Mouse (Mus musculus) thymus, adult 2 months (tissue): ENCODE data around the gene Npm3. TPM values are rescaled to one million over a fixed set of nuclear protein-coding genes. Genes with fewer than 3 reads are reported as not detected.

ENCODE experiments used
- DNase-seq: peaks from one replicate; pipeline ENCODE4 v3.0.0; 2021
- H3K27ac ChIP-seq: fragments of 200-500 bp; 2 replicates; pipeline ENCODE4 v1.5.1; 2012; ENCODE audit warnings: low read length, control low read depth; ENCODE audit not compliant: control insufficient read depth, insufficient read depth
- H3K27me3 ChIP-seq: fragments of 200-500 bp; 2 replicates; pipeline ENCODE4 v1.6.1; 2012; ENCODE audit warnings: mild to moderate bottlenecking, low read length, moderate library complexity, mixed read lengths; ENCODE audit not compliant: control insufficient read depth, insufficient read depth
- H3K36me3 ChIP-seq: fragments of 200-500 bp; 2 replicates; pipeline ENCODE4 v1.6.1; 2012; ENCODE audit warnings: mild to moderate bottlenecking, low read length, moderate library complexity; ENCODE audit not compliant: control insufficient read depth, insufficient read depth
- H3K4me1 ChIP-seq: fragments of 200-500 bp; replicated peaks from 2 replicates; pipeline ENCODE4 v1.6.1; 2012; ENCODE audit warnings: low read length; ENCODE audit not compliant: control insufficient read depth, insufficient read depth
- H3K4me3 ChIP-seq: fragments of 200-500 bp; 2 replicates; pipeline ENCODE4 v1.5.1; 2012; ENCODE audit warnings: mild to moderate bottlenecking, low read length, control low read depth, moderate library complexity; ENCODE audit not compliant: control insufficient read depth, insufficient read depth
- CTCF ChIP-seq: fragments of 200-500 bp; IDR thresholded peaks from 2 replicates; pipeline ENCODE4 v1.5.1; 2012; ENCODE audit warnings: mild to moderate bottlenecking, control low read depth, low read length, moderate library complexity, borderline replicate concordance; ENCODE audit not compliant: control insufficient read depth, poor library complexity, insufficient read depth; ENCODE audit errors: extremely low read depth
- POLR2A ChIP-seq: fragments of 200-500 bp; IDR thresholded peaks from 2 replicates; pipeline ENCODE4 v1.6.1; 2012; ENCODE audit warnings: mild to moderate bottlenecking, low read length, control low read depth, moderate library complexity; ENCODE audit not compliant: control insufficient read depth, poor library complexity, insufficient read depth; ENCODE audit errors: extremely low read depth
- WGBS: fragments of 180-500 bp; shearing (Covaris S2); methylation state at CpG from one replicate; pipeline ENCODE4 v1.1.7; 2018; 5-methylcytosine and 5-hydroxymethylcytosine counted together
- polyA plus RNA-seq: library from polyadenylated mRNA; depleted of rRNA; stranded (reverse); fragments of >200 nt; gene quantifications from 2 replicates; pipeline ENCODE4 v1.2.3, GENCODE M21; 2012

The Npm3 gene
- polyA plus RNA-seq, 1 experiment = 146 TPM

GRCm38 (mm10) chr19:45783181-45783932 lies 34.0 kb upstream of the Npm3 start, which contains the start of gene Mgea5:
Mgea5 (minus strand) TSS chr19:45783837.
- Histone ChIP-seq H3K27me3 (no peaks in the 10 kb centered on the region), H3K36me3 (peaks cover 14% of the 10 kb centered on the region), H3K27ac (peak within 1 kb of the TSS; percentile 72), H3K4me1 (peaks cover 16% of the 10 kb centered on the region), H3K4me3 (peak within 1 kb of the TSS; percentile 92)
- peak; percentile 98 for DNase-seq
- peak; percentile 97 for TF ChIP-seq POLR2A
- peak; percentile 43 for TF ChIP-seq CTCF
- under 1% methylated on average over 70 of the region's 71 CpGs for WGBS

DNA sequence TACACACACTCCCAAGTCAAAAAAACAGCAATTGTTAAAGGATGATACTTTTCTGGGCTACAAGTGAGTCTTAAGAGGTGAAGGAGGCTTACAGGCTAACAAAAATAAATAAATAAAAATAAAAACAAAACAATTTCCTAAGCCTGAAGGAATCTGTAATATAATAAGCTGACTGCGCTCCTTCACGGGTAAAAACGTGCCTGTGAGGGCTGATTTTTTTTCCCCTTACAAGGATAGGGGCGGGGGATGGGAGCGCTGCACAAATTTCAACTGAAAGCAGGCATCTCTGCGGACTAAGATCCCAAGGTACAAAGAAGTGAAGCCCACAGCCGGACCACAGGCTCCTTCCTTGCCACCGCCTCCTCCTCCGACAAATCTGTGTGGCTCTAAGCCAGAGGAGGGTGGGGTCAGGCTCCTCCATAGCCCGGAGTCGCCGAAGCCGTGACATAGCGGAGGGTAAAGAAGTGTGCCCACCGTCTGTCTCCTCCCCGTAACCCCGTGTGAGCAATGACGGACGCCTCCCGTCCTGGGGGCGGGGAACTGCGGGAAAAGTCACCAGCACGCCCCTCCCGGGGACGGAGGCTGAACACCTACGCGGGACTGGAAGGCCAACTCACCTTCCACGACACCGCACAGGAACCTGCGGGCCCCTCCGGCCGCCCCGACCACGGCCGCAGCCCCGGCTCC lies 33.1 kb upstream of the Npm3 start:
- peak overlapping the region; percentile 92 for H3K4me3 ChIP-seq
- 0% methylated on average over 36 of the region's 36 CpGs for WGBS
- H3K4me1 ChIP-seq = peaks cover 16% of the 10 kb centered on the region
- peaks cover 23% of the 10 kb centered on the region for H3K36me3 ChIP-seq
- H3K27me3 ChIP-seq = no peaks in the 10 kb centered on the region
- peak overlapping the region; percentile 68 for H3K27ac ChIP-seq
- TF ChIP-seq CTCF (no peak), POLR2A (no peak)
- peak; percentile 66 for DNase-seq

DNA sequence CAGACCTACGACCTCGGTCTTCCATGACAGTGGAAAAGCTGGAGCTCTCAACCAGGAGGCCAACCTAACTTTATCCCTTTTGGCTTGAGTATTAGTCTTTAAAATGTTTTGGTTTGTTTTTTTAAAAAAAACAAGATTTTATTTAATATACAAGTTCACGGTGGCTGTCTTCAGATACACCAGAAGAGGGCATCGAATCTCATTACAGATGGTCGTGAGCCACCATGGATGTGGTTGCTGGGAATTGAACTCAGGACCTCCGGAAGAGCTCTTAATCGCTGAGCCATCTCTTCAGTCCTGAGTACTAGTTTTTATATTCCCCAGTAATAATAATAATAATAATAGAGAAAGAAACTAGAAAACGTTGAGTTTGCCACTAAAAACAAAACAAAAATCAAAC lies 32.3 kb upstream of the Npm3 start:
- DNase-seq = no peak
- no peak overlapping the region for H3K27ac ChIP-seq
- H3K4me3 ChIP-seq = no peak overlapping the region
- TF ChIP-seq CTCF (no peak), POLR2A (no peak)
- peaks cover 16% of the 10 kb centered on the region for H3K4me1 ChIP-seq
- no peaks in the 10 kb centered on the region for H3K27me3 ChIP-seq
- WGBS = 44% methylated on average over 8 of the region's 8 CpGs
- H3K36me3 ChIP-seq = peaks cover 30% of the 10 kb centered on the region

DNA sequence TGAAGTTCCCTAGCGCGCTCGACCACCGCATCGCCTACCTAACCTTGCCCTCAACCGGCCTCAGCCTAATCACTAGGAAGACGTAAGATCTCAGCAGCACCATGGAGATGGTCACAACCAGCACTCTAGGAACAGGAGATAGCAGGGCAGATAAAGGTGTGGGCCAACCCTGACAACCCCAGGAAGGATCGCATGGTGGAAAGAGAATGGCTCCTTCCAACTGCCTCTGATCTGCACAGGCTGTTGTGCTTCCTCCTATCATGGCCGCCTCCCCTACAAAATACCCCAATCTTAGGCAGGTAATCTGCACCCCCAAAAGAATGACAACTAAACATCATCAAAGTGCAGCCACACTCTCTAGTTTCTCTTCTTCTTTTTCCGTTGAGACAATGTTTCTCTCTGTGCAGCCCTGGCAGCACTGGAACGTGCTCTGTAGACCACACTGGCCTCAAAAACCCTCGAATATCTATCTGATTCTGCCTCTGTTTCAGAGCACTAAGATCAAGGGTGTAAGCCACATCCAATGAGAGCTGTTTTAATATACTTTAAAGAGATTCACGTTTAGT lies 31.0 kb upstream of the Npm3 start:
- 50% methylated on average over 13 of the region's 13 CpGs for WGBS
- Histone ChIP-seq H3K27me3 (no peaks in the 10 kb centered on the region), H3K4me1 (peaks cover 16% of the 10 kb centered on the region), H3K4me3 (peak overlapping the region; percentile 17), H3K27ac (0 out of 2 replicates have a peak overlapping the region, but pooled peaks have one; percentile 15), H3K36me3 (peaks cover 43% of the 10 kb centered on the region)
- TF ChIP-seq POLR2A = no peak
- TF ChIP-seq CTCF = no peak
- DNase-seq = no peak

- Histone ChIP-seq H3K27me3 (no peaks in the 10 kb centered on the region), H3K4me1 (peaks cover 6% of the 10 kb centered on the region), H3K36me3 (peaks cover 92% of the 10 kb centered on the region), H3K27ac (no peak overlapping the region), H3K4me3 (no peak overlapping the region)
- WGBS = 90% methylated on average over 2 of the region's 2 CpGs
- no peak for DNase-seq
- TF ChIP-seq POLR2A (no peak), CTCF (no peak)
These were observed 26.1 kb upstream of the Npm3 start for GRCm38 (mm10) chr19:45775486-45775885.

DNA sequence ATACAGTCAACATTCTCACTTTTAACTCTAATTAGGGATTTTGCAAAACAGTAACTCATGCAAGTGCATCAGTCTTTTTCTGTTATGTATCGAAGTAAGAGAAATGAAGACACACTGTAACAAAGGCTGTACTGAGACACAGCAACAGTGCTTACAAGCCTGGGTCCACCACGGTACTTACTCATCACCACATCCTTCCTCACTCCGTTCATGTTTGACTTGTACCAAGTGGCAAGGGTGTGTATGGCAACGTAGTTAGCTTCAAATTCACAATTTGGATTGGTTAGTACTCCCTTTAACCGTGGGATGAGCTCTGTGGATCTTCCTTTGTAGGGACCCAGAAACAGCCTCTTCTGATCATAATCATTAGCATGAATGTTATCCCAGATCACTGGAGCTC lies 22.1 kb upstream of the Npm3 start:
- Histone ChIP-seq H3K4me3 (no peak overlapping the region), H3K27ac (no peak overlapping the region), H3K4me1 (no peaks in the 10 kb centered on the region), H3K27me3 (no peaks in the 10 kb centered on the region), H3K36me3 (peaks cover 99% of the 10 kb centered on the region)
- no peak for DNase-seq
- no peak for TF ChIP-seq POLR2A
- TF ChIP-seq CTCF = no peak
- WGBS = 73% methylated on average over 5 of the region's 5 CpGs
